Mouse (Mus musculus): Measurements from ENCODE around the gene Slc9c1.

Slc9c1 gene

GRCm38 (mm10) chr16:45629497-45630105, 94.5 kb downstream of the Slc9c1 start:
- peak; percentile 11 to 43 for DNase-seq

DNA sequence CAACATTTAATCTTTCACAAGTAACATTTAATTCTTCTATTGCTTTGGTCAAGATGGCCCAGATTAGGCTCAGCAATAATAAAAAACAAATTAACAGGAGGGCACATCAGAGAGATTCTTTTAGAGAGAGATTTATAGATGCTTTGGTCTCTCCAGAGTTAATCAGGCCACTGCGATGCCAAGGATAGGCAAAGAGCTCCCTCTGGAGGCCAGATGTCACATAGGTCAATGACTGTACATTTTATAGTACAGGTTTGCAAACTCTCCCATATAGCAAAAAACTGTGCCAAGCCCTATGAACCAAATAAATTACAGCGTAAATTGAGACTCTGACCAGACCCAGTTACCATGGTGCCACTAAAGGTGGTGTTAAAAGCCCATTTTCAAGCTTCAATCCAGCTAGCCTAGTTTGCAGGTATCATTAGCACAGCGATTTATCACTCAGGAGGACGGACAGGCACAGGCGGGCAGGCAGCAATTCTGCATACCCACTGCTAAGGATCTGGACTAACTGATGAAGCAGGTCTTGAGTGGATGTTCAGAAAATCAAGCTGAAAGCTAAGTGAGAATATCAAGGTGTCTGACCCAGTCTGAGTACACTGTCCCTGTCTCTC, 95.3 kb downstream of the Slc9c1 start:
- peak in 1 of 2 experiments; percentile 77 for DNase-seq

GRCm38 (mm10) chr16:45632420-45632819, 97.3 kb downstream of the Slc9c1 start:
- no peak for DNase-seq

DNA sequence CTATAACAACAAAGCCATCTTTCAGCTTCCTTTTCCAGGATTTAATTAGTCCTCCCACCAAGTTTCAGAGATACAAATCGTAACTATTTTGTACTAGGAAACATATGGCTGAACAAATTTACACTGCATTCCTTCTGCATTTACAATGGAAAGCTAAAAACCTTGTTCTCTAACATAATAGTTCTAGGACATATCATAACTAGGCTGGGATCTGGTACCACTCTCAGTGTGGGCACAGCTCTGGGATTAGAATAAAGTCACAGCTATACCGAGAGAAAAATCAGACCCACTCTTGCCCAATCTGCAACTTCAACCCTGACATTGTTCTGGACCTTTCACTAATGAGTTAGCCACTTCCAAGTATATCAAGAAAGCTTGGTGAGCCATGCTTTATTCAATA, 100.7 kb downstream of the Slc9c1 start:
- DNase-seq, result no peak

GRCm38 (mm10) chr16:45640070-45640762, 105.1 kb downstream of the Slc9c1 start:
- DNase-seq, result no peak

GRCm38 (mm10) chr16:45641301-45641700, 106.2 kb downstream of the Slc9c1 start:
- DNase-seq, result no peak

DNA sequence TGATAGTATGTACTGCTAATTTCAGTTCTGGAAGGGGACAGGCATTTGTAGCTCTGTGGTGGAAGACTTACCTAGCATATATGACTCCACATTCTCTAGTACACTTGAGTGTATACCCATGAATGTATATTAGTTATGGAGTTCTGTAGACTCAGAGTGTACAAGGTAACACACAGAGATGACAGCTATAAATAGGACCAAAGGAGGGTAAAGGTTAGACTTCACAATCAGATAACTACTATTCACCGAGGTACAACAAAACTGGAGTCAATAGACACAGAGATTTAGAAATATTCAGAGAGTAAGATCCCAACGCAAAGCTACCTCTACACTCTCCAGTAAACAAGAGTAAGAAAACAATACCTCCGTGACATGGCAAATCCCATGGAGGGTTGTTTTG, 108.8 kb downstream of the Slc9c1 start:
- no peak for DNase-seq

- no peak for DNase-seq
Measured at GRCm38 (mm10) chr16:45644380-45644779, 109.3 kb downstream of the Slc9c1 start.

DNA sequence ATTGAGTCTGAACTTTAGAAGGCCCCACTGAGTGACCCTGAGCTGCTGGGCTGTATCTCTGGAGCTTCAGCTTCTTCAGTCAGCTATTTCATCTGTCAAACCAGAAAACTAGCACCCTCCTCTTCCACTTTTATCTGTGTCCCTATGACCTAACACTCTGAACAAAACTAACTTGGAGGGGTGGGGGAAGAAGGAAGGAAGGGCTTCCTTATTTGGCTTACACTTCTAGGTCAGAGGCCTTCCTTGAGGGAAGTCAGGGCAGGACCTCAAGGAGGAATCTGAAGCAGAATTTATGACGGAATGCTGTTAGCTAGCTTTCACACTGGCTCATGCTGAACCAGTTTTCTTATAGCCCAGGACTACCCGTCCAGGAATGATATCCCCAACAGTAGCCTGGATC, 116.4 kb downstream of the Slc9c1 start:
- peak in 1 of 2 experiments; percentile 13 for DNase-seq

GRCm38 (mm10) chr16:45653009-45653933, 118.2 kb downstream of the Slc9c1 start:
- no peak for DNase-seq

- DNase-seq, result peak; percentile 36 to 61
Measured at GRCm38 (mm10) chr16:45653934-45654332, 118.8 kb downstream of the Slc9c1 start, which contains the start of gene BC016579. TSS of gene BC016579 (minus strand) at chr16:45654068.

DNA sequence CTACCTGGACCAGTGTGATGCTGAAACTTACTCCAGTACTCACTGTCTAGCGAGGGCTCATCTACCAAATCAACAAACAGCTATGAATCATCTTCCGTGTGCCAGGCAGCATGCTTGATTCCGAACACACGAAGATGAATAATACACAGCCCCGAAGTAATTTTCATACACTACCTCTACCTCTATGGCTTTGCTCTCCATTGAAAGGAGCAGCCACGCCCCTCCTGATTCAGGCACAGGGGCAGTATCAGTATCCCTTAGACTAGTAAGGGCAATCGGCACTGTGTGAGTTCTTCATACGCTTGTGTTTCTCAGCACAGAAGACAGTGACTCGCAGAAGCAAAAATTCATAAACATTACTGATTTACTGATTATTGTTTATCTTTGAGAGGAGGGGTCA, 119.4 kb downstream of the Slc9c1 start:
- no peak for DNase-seq
